Mouse (Mus musculus): ENCODE data around the gene Dnase1l2. TPM values are rescaled to one million over a fixed set of nuclear protein-coding genes. Genes with fewer than 3 reads are reported as not detected.
"Not testable (repeated sequence)": the region's sequence is repeated elsewhere in the genome, so short reads cannot be mapped to it uniquely, and the experiment has no call there.

Dnase1l2 gene
- polyA plus RNA-seq, 1 experiment from 2014 or later, result 1.4 TPM

DNA sequence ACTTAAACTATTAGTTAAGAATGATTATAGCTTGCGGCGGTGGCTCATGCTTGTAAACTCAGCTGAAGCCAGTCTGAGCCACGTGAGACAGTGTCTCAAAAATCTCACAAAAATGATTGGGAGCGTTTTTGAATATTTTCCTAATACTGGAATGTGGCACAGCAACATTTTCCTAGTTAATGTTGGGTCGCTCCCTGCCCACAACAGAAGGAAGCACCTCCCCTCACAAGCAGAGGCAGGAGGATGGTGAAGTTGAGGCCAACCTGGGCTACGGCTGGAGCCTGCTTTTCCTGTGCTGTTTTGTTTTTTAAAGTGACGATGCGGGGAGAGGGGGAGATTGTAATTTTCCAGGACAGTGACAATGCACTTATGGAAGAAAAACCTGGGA is 15.7 kb downstream of the Dnase1l2 start:
- Histone ChIP-seq H3K9ac (replicated peaks; ENCODE audit: low read depth) (peak overlapping the region; percentile 71), H3K4me2 (replicated peaks; ENCODE audit: low read depth, low read length) (peak overlapping the region; percentile 64), H3K36me3 (ENCODE audit: insufficient read depth, low read length) (0 out of 2 replicates have a peak, but pooled peaks cover 5% of the 10 kb centered on the region), H3K9me3 (ENCODE audit: low read length) (no peaks in the 10 kb centered on the region), H3K4me1 (ENCODE audit: insufficient read depth, low read depth, low read length) (no peaks in the 10 kb centered on the region; the same call in 1 of the 2 replicates), H3K4me3 (ENCODE audit: low read depth, low read length) (peak overlapping the region; percentile 65), H3K27ac (ENCODE audit: low read length) (peak overlapping the region; percentile 89), H3K27me3 (replicated peaks; ENCODE audit: insufficient read depth, low read length) (no peaks in the 10 kb centered on the region)
- DNase-seq (ENCODE audit: low spot score) (peak; percentile 50), ATAC-seq (0 out of 2 replicates have a peak, but pooled peaks have one; percentile 4)
- 1% methylated on average over 8 of the region's 8 CpGs for WGBS
- TF ChIP-seq EP300 (IDR thresholded peaks at IDR 0.05) (no peak), CTCF (IDR thresholded peaks at IDR 0.05) (no peak)

DNA sequence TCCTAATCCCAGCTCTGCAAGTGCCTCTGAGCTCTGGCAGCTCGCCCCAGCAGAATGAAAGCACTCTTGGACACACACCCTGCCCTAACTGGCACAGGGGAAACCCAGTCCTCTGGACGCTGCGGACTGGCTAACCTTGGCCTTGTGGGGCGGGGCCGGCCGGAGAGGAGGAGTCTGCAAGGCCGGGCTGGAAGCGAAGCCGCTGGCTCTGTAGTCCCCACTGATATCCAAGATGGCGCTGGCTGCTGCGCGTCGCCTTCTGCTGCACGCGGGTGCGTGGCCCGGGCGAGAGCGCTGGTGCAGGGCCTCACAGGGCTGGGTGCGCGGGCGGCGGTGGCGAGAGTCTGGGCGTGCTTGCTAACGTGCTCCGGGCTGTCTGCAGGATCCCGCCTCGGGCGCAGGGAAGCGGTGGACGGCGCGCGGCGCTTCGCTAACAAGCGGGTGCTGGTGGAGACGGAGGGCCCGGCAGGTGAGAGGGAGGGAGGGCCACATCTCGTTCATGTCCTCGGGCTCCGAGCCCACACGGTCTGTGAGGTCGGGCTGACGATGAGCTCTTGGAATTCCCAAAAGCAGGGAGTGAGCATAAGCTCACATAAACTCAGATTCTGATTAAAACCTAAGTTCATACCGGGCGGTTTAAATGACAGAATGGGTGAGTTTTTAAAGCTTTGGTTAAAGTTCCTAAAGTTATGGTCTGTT is 16.3 kb downstream of the Dnase1l2 start, which contains the start of gene Eci1:
Gene Eci1, plus strand, starts transcription at position 171 of the 699 bp plus-strand sequence.
- H3K27ac ChIP-seq (ENCODE audit: low read length), result peak within 1 kb of the TSS; percentile 89
- peak within 1 kb of the TSS; percentile 64 for H3K4me2 ChIP-seq (replicated peaks; ENCODE audit: low read depth, low read length)
- H3K4me1 ChIP-seq (ENCODE audit: insufficient read depth, low read depth, low read length), result no peaks in the 10 kb centered on the region; the same call in 1 of the 2 replicates
- under 1% methylated on average over 42 of the region's 48 CpGs for WGBS
- TF ChIP-seq EP300 (IDR thresholded peaks at IDR 0.05), result no peak
- no peak for TF ChIP-seq CTCF (IDR thresholded peaks at IDR 0.05)
- H3K27me3 ChIP-seq (replicated peaks; ENCODE audit: insufficient read depth, low read length), result no peaks in the 10 kb centered on the region
- peak; percentile 100 for ATAC-seq
- H3K36me3 ChIP-seq (ENCODE audit: insufficient read depth, low read length), result 0 out of 2 replicates have a peak, but pooled peaks cover 5% of the 10 kb centered on the region
- H3K4me3 ChIP-seq (ENCODE audit: low read depth, low read length), result peak within 1 kb of the TSS; percentile 65
- no peaks in the 10 kb centered on the region for H3K9me3 ChIP-seq (ENCODE audit: low read length)
- DNase-seq (ENCODE audit: low spot score), result peak; percentile 98
- H3K9ac ChIP-seq (replicated peaks; ENCODE audit: low read depth), result peak within 1 kb of the TSS; percentile 71

- Histone ChIP-seq H3K4me3 (ENCODE audit: low read depth, low read length) (no peak overlapping the region), H3K4me2 (replicated peaks; ENCODE audit: low read depth, low read length) (no peak overlapping the region; the same call in 1 of the 2 replicates), H3K27me3 (replicated peaks; ENCODE audit: insufficient read depth, low read length) (no peaks in the 10 kb centered on the region), H3K9ac (replicated peaks; ENCODE audit: low read depth) (no peak overlapping the region), H3K27ac (ENCODE audit: low read length) (0 out of 2 replicates have a peak overlapping the region, but pooled peaks have one; percentile 89), H3K36me3 (ENCODE audit: insufficient read depth, low read length) (peaks cover 11% of the 10 kb centered on the region; the same call in 1 of the 2 replicates), H3K9me3 (ENCODE audit: low read length) (no peaks in the 10 kb centered on the region), H3K4me1 (ENCODE audit: insufficient read depth, low read depth, low read length) (no peaks in the 10 kb centered on the region; the same call in 1 of the 2 replicates)
- DNase-seq (ENCODE audit: low spot score) (no peak), ATAC-seq (no peak)
- TF ChIP-seq CTCF (IDR thresholded peaks at IDR 0.05) (no peak), EP300 (IDR thresholded peaks at IDR 0.05) (no peak)
- 92% methylated on average over 7 of the region's 7 CpGs for WGBS
Measured at GRCm38 (mm10) chr17:24425905-24426304, 17.0 kb downstream of the Dnase1l2 start.

DNA sequence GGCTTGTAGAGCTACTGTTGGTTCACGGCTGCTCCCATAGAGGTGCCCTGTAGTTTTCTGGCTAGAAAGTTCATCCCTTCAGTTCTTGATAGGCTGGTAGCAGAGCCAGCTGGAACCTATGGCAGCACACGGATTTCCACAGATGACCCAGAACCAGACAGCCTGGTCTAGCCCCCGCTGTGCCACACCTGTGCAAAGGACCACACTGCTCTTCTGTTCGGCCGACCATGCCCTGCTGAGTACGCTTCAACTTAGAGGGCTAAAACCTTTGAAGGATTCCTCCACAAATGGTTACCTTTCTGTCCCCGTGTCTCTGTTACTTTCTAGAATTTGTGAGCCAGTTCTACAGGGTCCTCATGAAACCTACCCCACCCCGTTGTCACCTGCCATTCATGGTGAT is 17.6 kb downstream of the Dnase1l2 start:
- WGBS, result 96% methylated on average over 4 of the region's 8 CpGs
- H3K27ac ChIP-seq (ENCODE audit: low read length); H3K4me3 ChIP-seq (ENCODE audit: low read depth, low read length); H3K4me1 ChIP-seq (ENCODE audit: insufficient read depth, low read depth, low read length); ATAC-seq; DNase-seq (ENCODE audit: low spot score); H3K4me2 ChIP-seq (replicated peaks; ENCODE audit: low read depth, low read length); H3K9me3 ChIP-seq (ENCODE audit: low read length); H3K27me3 ChIP-seq (replicated peaks; ENCODE audit: insufficient read depth, low read length); H3K9ac ChIP-seq (replicated peaks; ENCODE audit: low read depth): not testable (repeated sequence)
- H3K36me3 ChIP-seq (ENCODE audit: insufficient read depth, low read length), result peaks cover 14% of the 10 kb centered on the region; the same call in 1 of the 2 replicates

- Histone ChIP-seq H3K4me3 (ENCODE audit: low read depth, low read length) (no peak overlapping the region), H3K4me1 (ENCODE audit: insufficient read depth, low read depth, low read length) (no peaks in the 10 kb centered on the region; the same call in 1 of the 2 replicates), H3K9me3 (ENCODE audit: low read length) (no peaks in the 10 kb centered on the region), H3K27ac (ENCODE audit: low read length) (no peak overlapping the region), H3K27me3 (replicated peaks; ENCODE audit: insufficient read depth, low read length) (no peaks in the 10 kb centered on the region), H3K36me3 (ENCODE audit: insufficient read depth, low read length) (peaks cover 14% of the 10 kb centered on the region; the same call in 1 of the 2 replicates), H3K4me2 (replicated peaks; ENCODE audit: low read depth, low read length) (no peak overlapping the region), H3K9ac (replicated peaks; ENCODE audit: low read depth) (no peak overlapping the region)
- TF ChIP-seq CTCF (IDR thresholded peaks at IDR 0.05), result no peak
- ATAC-seq (no peak), DNase-seq (ENCODE audit: low spot score) (no peak)
- WGBS, result 95% methylated on average over 5 of the region's 5 CpGs
Measured at GRCm38 (mm10) chr17:24424489-24424888, 18.4 kb downstream of the Dnase1l2 start.

DNA sequence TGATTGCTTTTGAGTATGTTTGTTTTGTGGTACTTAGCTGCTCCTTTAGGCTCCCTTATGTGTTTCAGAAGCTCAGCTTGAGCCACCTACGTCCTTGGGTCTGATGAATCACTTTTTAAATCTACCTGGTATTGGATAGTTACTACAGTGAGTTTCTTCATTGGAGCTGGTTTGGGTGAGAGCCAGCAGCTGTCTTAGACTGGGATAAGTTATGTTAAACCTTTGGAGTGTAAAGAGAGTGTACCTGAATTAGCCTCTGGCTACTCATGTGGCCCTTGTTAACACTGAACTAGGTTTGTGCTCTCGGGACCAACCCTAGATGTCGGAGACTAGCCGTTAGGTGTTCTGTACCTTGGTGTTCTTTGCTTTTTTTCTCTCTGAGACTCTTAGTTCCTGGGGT is 19.8 kb downstream of the Dnase1l2 start:
- no peaks in the 10 kb centered on the region for H3K27me3 ChIP-seq (replicated peaks; ENCODE audit: insufficient read depth, low read length)
- no peak for TF ChIP-seq EP300 (IDR thresholded peaks at IDR 0.05)
- no peak for TF ChIP-seq CTCF (IDR thresholded peaks at IDR 0.05)
- no peak overlapping the region for H3K4me2 ChIP-seq (replicated peaks; ENCODE audit: low read depth, low read length)
- H3K36me3 ChIP-seq (ENCODE audit: insufficient read depth, low read length), result peaks cover 14% of the 10 kb centered on the region; the same call in 1 of the 2 replicates
- H3K27ac ChIP-seq (ENCODE audit: low read length), result no peak overlapping the region
- ATAC-seq (no peak), DNase-seq (ENCODE audit: low spot score) (no peak)
- 89% methylated on average over 4 of the region's 4 CpGs for WGBS
- H3K4me3 ChIP-seq (ENCODE audit: low read depth, low read length), result no peak overlapping the region
- H3K9me3 ChIP-seq (ENCODE audit: low read length), result no peaks in the 10 kb centered on the region
- no peaks in the 10 kb centered on the region; the same call in 1 of the 2 replicates for H3K4me1 ChIP-seq (ENCODE audit: insufficient read depth, low read depth, low read length)
- no peak overlapping the region for H3K9ac ChIP-seq (replicated peaks; ENCODE audit: low read depth)
